Mouse (Mus musculus) right cerebral cortex, postnatal 4 days (tissue): ENCODE measurements around the gene Gm10382.
"Not testable (repeated sequence)": the region's sequence is repeated elsewhere in the genome, so short reads cannot be mapped to it uniquely, and the experiment has no call there.

Source experiments
- DNase-seq: peaks from one replicate; pipeline ENCODE4 v3.0.0-alpha.2; 2022

The Gm10382 gene

GRCm38 (mm10) chr5:125370950-125371693 is 18.0 kb upstream of the Gm10382 start:
- no peak for DNase-seq

- DNase-seq: no peak
These were observed 17.1 kb upstream of the Gm10382 start for GRCm38 (mm10) chr5:125372027-125372426.

GRCm38 (mm10) chr5:125375871-125376270 is 13.3 kb upstream of the Gm10382 start:
- no peak for DNase-seq

GRCm38 (mm10) chr5:125377214-125377613 is 11.9 kb upstream of the Gm10382 start:
- no peak for DNase-seq

- DNase-seq: no peak
These were observed 10.2 kb upstream of the Gm10382 start for GRCm38 (mm10) chr5:125378919-125379318.

GRCm38 (mm10) chr5:125381954-125382672 is 7.0 kb upstream of the Gm10382 start:
- DNase-seq: no peak

- DNase-seq: peak; percentile 55
These were observed 6.2 kb upstream of the Gm10382 start for GRCm38 (mm10) chr5:125382673-125383558.

- DNase-seq: no peak
These were observed 5.3 kb upstream of the Gm10382 start for GRCm38 (mm10) chr5:125383637-125384420.

GRCm38 (mm10) chr5:125384512-125385214 is 4.5 kb upstream of the Gm10382 start:
- DNase-seq: no peak

GRCm38 (mm10) chr5:125385215-125385940 is 3.7 kb upstream of the Gm10382 start:
- DNase-seq: no peak

GRCm38 (mm10) chr5:125387295-125387694 is 1.8 kb upstream of the Gm10382 start:
- not testable (repeated sequence) for DNase-seq

- no peak for DNase-seq
These were observed 597 bp upstream of the Gm10382 start for GRCm38 (mm10) chr5:125388358-125389092.

GRCm38 (mm10) chr5:125389579-125390441 is 688 bp downstream of the Gm10382 start, which contains the start of gene Ubc:
Ubc (minus strand) TSS chr5:125390202.
- peak; percentile 87 for DNase-seq

- no peak for DNase-seq
These were observed 1.9 kb downstream of the Gm10382 start for GRCm38 (mm10) chr5:125390906-125391477.

- DNase-seq: peak; percentile 72
These were observed 2.5 kb downstream of the Gm10382 start for GRCm38 (mm10) chr5:125391609-125392008.

- not testable (repeated sequence) for DNase-seq
These were observed 3.1 kb downstream of the Gm10382 start for GRCm38 (mm10) chr5:125392176-125392575.

- DNase-seq: no peak
These were observed 3.5 kb downstream of the Gm10382 start for GRCm38 (mm10) chr5:125392618-125392976.

GRCm38 (mm10) chr5:125392977-125393621 is 4.0 kb downstream of the Gm10382 start:
- DNase-seq: peak; percentile 89
